Mouse (Mus musculus) ovary, adult 10 weeks (tissue): ENCODE data around the gene Gm7271. TPM values are rescaled to one million over a fixed set of nuclear protein-coding genes. Genes with fewer than 3 reads are reported as not detected.

Experiments used
- polyA plus RNA-seq: library from polyadenylated mRNA; stranded (reverse); fragments of 350-450 nt; fragmentation: Illumina TruSeq; extraction: RNeasy Lipid Tissue Mini Kit (QIAGEN cat#74804); gene quantifications from one replicate; pipeline ENCODE4 v1.2.3, GENCODE M21; 2014

Gene Gm7271
- not detected for polyA plus RNA-seq

GRCm38 (mm10) chr5:76483811-76484210 lies at the start of gene Gm7271:
TSS of gene Gm7271 (plus strand) at chr5:76484040.

GRCm38 (mm10) chr5:76529040-76529703 lies 45.3 kb downstream of the Gm7271 start, which contains the start of gene Exoc1:
TSS of gene Exoc1 (plus strand) at chr5:76529311.

Other genes with a start within 250 kb of the Gm7271 start
- 93.9 TPM for gene Clock, start 179.2 kb upstream of the Gm7271 start, polyA plus RNA-seq
- not detected for gene Pdcl2, start 152.9 kb upstream of the Gm7271 start, polyA plus RNA-seq
- not detected for gene Nmu, start 120.3 kb upstream of the Gm7271 start, polyA plus RNA-seq
- 168 TPM for gene Exoc1, start 45.3 kb downstream of the Gm7271 start, polyA plus RNA-seq
- 10.1 TPM for gene Cep135, start 104.7 kb downstream of the Gm7271 start, polyA plus RNA-seq
- gene C530008M17Rik, start 172.5 kb downstream of the Gm7271 start, polyA plus RNA-seq, result 5.5 TPM